Mouse (Mus musculus) CH12.LX (cell line): ENCODE measurements at regions not wholly inside any gene's neighbourhood (a gene's known extent, or its start where the extent isn't known, plus 50 kb on each side); places are given as distances from the start of the nearest gene placed in this dataset.

ENCODE experiments used
- DNase-seq: peaks from one replicate; pipeline ENCODE4 v3.0.0-alpha.2; 2013; ENCODE audit errors: extremely low read depth
- H3K27ac ChIP-seq: 2 replicates; pipeline ENCODE4 v1.5.1; 2012; ENCODE audit warnings: low read depth, mild to moderate bottlenecking, control low read depth, moderate library complexity; ENCODE audit not compliant: insufficient read depth
- H3K27me3 ChIP-seq: replicated peaks from 2 replicates; pipeline ENCODE3; 2012; ENCODE audit warnings: inconsistent platforms
- H3K36me3 ChIP-seq, 2 experiments: replicated peaks in 1 of 2; 2 replicates each; pipeline versions ENCODE3 to v1.6.1; 2012; ENCODE audit warnings: inconsistent platforms in 1 of 2, low read length in 1 of 2, mild to moderate bottlenecking in 1 of 2, mixed read lengths in 1 of 2, moderate library complexity in 1 of 2; ENCODE audit not compliant: control insufficient read depth in 1 of 2, insufficient read depth in 1 of 2
- H3K4me1 ChIP-seq, 2 experiments: 2 replicates each; pipeline ENCODE4 v1.6.1; 2012; ENCODE audit warnings: inconsistent platforms in 1 of 2, moderate library complexity in 1 of 2; ENCODE audit not compliant: insufficient read depth in 2 of 2, control insufficient read depth in 1 of 2
- H3K4me2 ChIP-seq: 2 replicates; pipeline ENCODE4 v1.6.1; 2012; ENCODE audit warnings: low read depth, mild to moderate bottlenecking, control low read depth; ENCODE audit not compliant: poor library complexity, insufficient read depth, severe bottlenecking
- H3K4me3 ChIP-seq, 3 experiments: fragments of 150-350 bp in 1 of 3; sonication (generic) in 1 of 3; replicated peaks in 1 of 3; 2 replicates each; pipeline versions ENCODE3 to v1.5.1; 2011 to 2012; ENCODE audit warnings: low read depth in 2 of 3, low read length in 2 of 3, mild to moderate bottlenecking in 2 of 3, moderate library complexity in 2 of 3, control low read depth in 1 of 3, improper control_type of control experiment in 1 of 3, inconsistent platforms in 1 of 3, mixed read lengths in 1 of 3; ENCODE audit not compliant: poor library complexity in 1 of 3
- H3K79me2 ChIP-seq: replicated peaks from 2 replicates; pipeline ENCODE4 v1.6.1; 2012; ENCODE audit warnings: mild to moderate bottlenecking, moderate library complexity; ENCODE audit not compliant: control insufficient read depth, poor library complexity, insufficient read depth, severe bottlenecking; ENCODE audit errors: extremely low read depth
- H3K9ac ChIP-seq: 2 replicates; pipeline ENCODE4 v1.6.1; 2012; ENCODE audit warnings: low read depth, mild to moderate bottlenecking, control low read depth, moderate library complexity; ENCODE audit not compliant: insufficient read depth
- H3K9me3 ChIP-seq: replicated peaks from 2 replicates; pipeline ENCODE3; 2012; ENCODE audit warnings: low read length, inconsistent platforms, mixed read lengths
- BHLHE40 ChIP-seq: IDR thresholded peaks from 2 replicates; pipeline ENCODE4 v1.6.1; 2011; ENCODE audit warnings: mild to moderate bottlenecking, low read depth, low read length, improper control_type of control experiment
- CHD1 ChIP-seq: IDR thresholded peaks from 2 replicates; pipeline ENCODE4 v1.6.1; 2012; ENCODE audit warnings: low read depth, low read length, improper control_type of control experiment, inconsistent platforms
- CHD2 ChIP-seq: IDR thresholded peaks from 2 replicates; pipeline ENCODE4 v1.6.1; 2011; ENCODE audit warnings: low read length, improper control_type of control experiment
- ELF1 ChIP-seq: IDR thresholded peaks from 2 replicates; pipeline ENCODE4 v1.6.1; 2014; ENCODE audit warnings: low read depth, mild to moderate bottlenecking, inconsistent platforms, low read length, improper control_type of control experiment
- EP300 ChIP-seq: IDR thresholded peaks from 2 replicates; pipeline ENCODE4 v1.6.1; 2011; ENCODE audit warnings: low read length, improper control_type of control experiment
- GABPA ChIP-seq: IDR thresholded peaks from 2 replicates; pipeline ENCODE4 v1.6.1; 2012; ENCODE audit warnings: low read depth, low read length, improper control_type of control experiment, inconsistent platforms; ENCODE audit not compliant: insufficient replicate concordance
- HCFC1 ChIP-seq: IDR thresholded peaks from 2 replicates; pipeline ENCODE4 v1.6.1; 2012; ENCODE audit warnings: low read depth, mild to moderate bottlenecking, inconsistent platforms, low read length, improper control_type of control experiment
- IRF4 ChIP-seq: IDR thresholded peaks from 2 replicates; pipeline ENCODE4 v1.6.1; 2014; ENCODE audit warnings: low read depth, mild to moderate bottlenecking, inconsistent platforms, low read length, improper control_type of control experiment
- JUN ChIP-seq: IDR thresholded peaks from 2 replicates; pipeline ENCODE4 v1.6.1; 2011; ENCODE audit warnings: low read depth, mild to moderate bottlenecking, low read length, improper control_type of control experiment, moderate library complexity; ENCODE audit not compliant: insufficient read depth
- JUND ChIP-seq: conservative IDR thresholded peaks from 2 replicates; pipeline ENCODE4 v1.6.1; 2011; ENCODE audit warnings: low read depth, low read length, improper control_type of control experiment
- KAT2A ChIP-seq: IDR thresholded peaks from 2 replicates; pipeline ENCODE4 v1.6.1; 2012; ENCODE audit warnings: low read length, improper control_type of control experiment, inconsistent platforms; ENCODE audit not compliant: insufficient replicate concordance
- MAFK ChIP-seq: IDR thresholded peaks from 2 replicates; pipeline ENCODE4 v1.6.1; 2011; ENCODE audit warnings: low read length, improper control_type of control experiment; ENCODE audit not compliant: insufficient replicate concordance
- MEF2A ChIP-seq: IDR thresholded peaks from 2 replicates; pipeline ENCODE4 v1.6.1; 2014; ENCODE audit warnings: low read depth, mild to moderate bottlenecking, inconsistent platforms, low read length, improper control_type of control experiment, borderline replicate concordance
- MXI1 ChIP-seq: IDR thresholded peaks from 2 replicates; pipeline ENCODE4 v1.6.1; 2011; ENCODE audit warnings: mild to moderate bottlenecking, low read depth, low read length, improper control_type of control experiment
- NELFE ChIP-seq: IDR thresholded peaks from 2 replicates; pipeline ENCODE4 v1.6.1; 2011; ENCODE audit warnings: low read depth, low read length, improper control_type of control experiment
- NRF1 ChIP-seq: IDR thresholded peaks from 2 replicates; pipeline ENCODE4 v1.6.1; 2014; ENCODE audit warnings: low read depth, mild to moderate bottlenecking, inconsistent platforms, low read length, improper control_type of control experiment, moderate library complexity
- PAX5 ChIP-seq: IDR thresholded peaks from 2 replicates; pipeline ENCODE4 v1.6.1; 2012; ENCODE audit warnings: low read length, inconsistent platforms, mixed read lengths
- POLR2A ChIP-seq: IDR thresholded peaks from 2 replicates; pipeline ENCODE4 v1.6.1; 2011; ENCODE audit warnings: low read depth, mild to moderate bottlenecking, improper control_type of control experiment, low read length
- POLR2AphosphoS2 ChIP-seq: IDR thresholded peaks from 2 replicates; pipeline ENCODE4 v1.6.1; 2011; ENCODE audit warnings: low read depth, low read length, improper control_type of control experiment
- RAD21 ChIP-seq: IDR thresholded peaks from 2 replicates; pipeline ENCODE4 v1.6.1; 2011; ENCODE audit warnings: low read depth, mild to moderate bottlenecking, low read length, improper control_type of control experiment, moderate library complexity
- RCOR1 ChIP-seq: conservative IDR thresholded peaks from 2 replicates; pipeline ENCODE4 v1.6.1; 2012; ENCODE audit warnings: low read depth, mild to moderate bottlenecking, inconsistent platforms, low read length, improper control_type of control experiment
- SIN3A ChIP-seq: IDR thresholded peaks from 2 replicates; pipeline ENCODE4 v1.6.1; 2012; ENCODE audit warnings: low read length, improper control_type of control experiment, inconsistent platforms
- TCF12 ChIP-seq: IDR thresholded peaks from 2 replicates; pipeline ENCODE4 v1.6.1; 2014; ENCODE audit warnings: low read depth, mild to moderate bottlenecking, inconsistent platforms, low read length, improper control_type of control experiment
- UBTF ChIP-seq: IDR thresholded peaks from 2 replicates; pipeline ENCODE4 v1.6.1; 2012; ENCODE audit warnings: low read depth, mild to moderate bottlenecking, inconsistent platforms, low read length, improper control_type of control experiment, moderate library complexity
- USF2 ChIP-seq: conservative IDR thresholded peaks from 2 replicates; pipeline ENCODE4 v1.6.1; 2011; ENCODE audit warnings: low read depth, low read length, improper control_type of control experiment
- ZKSCAN1 ChIP-seq: IDR thresholded peaks from 2 replicates; pipeline ENCODE4 v1.6.1; 2012; ENCODE audit warnings: low read depth, inconsistent platforms, low read length, improper control_type of control experiment, borderline replicate concordance
- dilution Hi-C: fragments of 300-500 bp; cut with MboI; formaldehyde crosslinking; loops from 2 replicates; pipeline ENCODE4 v1.14.3; 2020; ENCODE audit warnings: low sequenced_read_pairs; ENCODE audit not compliant: extremely low pct_unique_long_range_greater_than_20kb, extremely low pct_ligation_motif_present
- in situ Hi-C: fragments of 300-500 bp; cut with MboI; formaldehyde crosslinking; loops from 3 replicates; pipeline ENCODE4 v1.14.3; 2019; ENCODE audit warnings: low sequenced_read_pairs, low pct_ligation_motif_present, low pct_unique_long_range_greater_than_20kb, mixed read lengths

- Histone ChIP-seq H3K9me3 (peaks cover 29% of the 10 kb centered on the region), H3K79me2 (no peaks in the 10 kb centered on the region), H3K27me3 (no peaks in the 10 kb centered on the region), H3K4me1 (no peaks in the 10 kb centered on the region), H3K9ac (no peak overlapping the region), H3K27ac (no peak overlapping the region), H3K4me2 (no peak overlapping the region), H3K4me3 (no peak overlapping the region), H3K36me3 (no peaks in the 10 kb centered on the region)
- in situ Hi-C loops = no loop called here
- dilution Hi-C loops = no loop called here
- DNase-seq = no peak
- TF ChIP-seq ZKSCAN1 (no peak), CHD1 (no peak), RAD21 (no peak), HCFC1 (no peak), ELF1 (no peak), JUN (no peak), PAX5 (no peak), POLR2AphosphoS2 (no peak), UBTF (no peak), POLR2A (no peak), TCF12 (no peak), EP300 (no peak), JUND (no peak), NELFE (no peak), KAT2A (no peak), MAFK (no peak)
Measured at GRCm38 (mm10) chr9:93947053-93947452, 590.8 kb downstream of the 1190002N15Rik start.

- Histone ChIP-seq H3K9me3 (peaks cover 20% of the 10 kb centered on the region), H3K36me3 (no peaks in the 10 kb centered on the region), H3K27ac (no peak overlapping the region), H3K27me3 (no peaks in the 10 kb centered on the region), H3K9ac (no peak overlapping the region), H3K4me2 (no peak overlapping the region), H3K79me2 (no peaks in the 10 kb centered on the region), H3K4me1 (no peaks in the 10 kb centered on the region), H3K4me3 (no peak overlapping the region)
- dilution Hi-C loops (no loop called here), in situ Hi-C loops (no loop called here)
- no peak for TF ChIP-seq IRF4
- TF ChIP-seq RAD21 = no peak
- no peak for TF ChIP-seq BHLHE40
- TF ChIP-seq JUND = no peak
- no peak for TF ChIP-seq MXI1
- no peak for TF ChIP-seq CHD2
- TF ChIP-seq RCOR1 = no peak
- no peak for TF ChIP-seq SIN3A
- TF ChIP-seq ELF1 = no peak
- TF ChIP-seq NRF1 = no peak
- TF ChIP-seq USF2 = no peak
- no peak for TF ChIP-seq CHD1
- no peak for TF ChIP-seq EP300
- TF ChIP-seq MEF2A = no peak
- no peak for TF ChIP-seq PAX5
- no peak for TF ChIP-seq MAFK
- TF ChIP-seq GABPA = no peak
- TF ChIP-seq POLR2AphosphoS2 = no peak
- no peak for DNase-seq
Measured at GRCm38 (mm10) chr9:93940193-93940592, 597.7 kb downstream of the 1190002N15Rik start.
